Mouse (Mus musculus) E14TG2a.4 (cell line): ENCODE data around the gene Pias4.

Experiments used
- CTCF ChIP-seq: conservative IDR thresholded peaks from 2 replicates; pipeline ENCODE4 v1.5.1; 2014; ENCODE audit warnings: low read length
- NANOG ChIP-seq: IDR thresholded peaks from 2 replicates; pipeline ENCODE4 v1.6.1; 2014; ENCODE audit warnings: borderline replicate concordance, low read length, mixed read lengths
- POU5F1 ChIP-seq: IDR thresholded peaks from 2 replicates; pipeline ENCODE4 v1.6.1; 2014; ENCODE audit warnings: low read length, borderline replicate concordance

DNA sequence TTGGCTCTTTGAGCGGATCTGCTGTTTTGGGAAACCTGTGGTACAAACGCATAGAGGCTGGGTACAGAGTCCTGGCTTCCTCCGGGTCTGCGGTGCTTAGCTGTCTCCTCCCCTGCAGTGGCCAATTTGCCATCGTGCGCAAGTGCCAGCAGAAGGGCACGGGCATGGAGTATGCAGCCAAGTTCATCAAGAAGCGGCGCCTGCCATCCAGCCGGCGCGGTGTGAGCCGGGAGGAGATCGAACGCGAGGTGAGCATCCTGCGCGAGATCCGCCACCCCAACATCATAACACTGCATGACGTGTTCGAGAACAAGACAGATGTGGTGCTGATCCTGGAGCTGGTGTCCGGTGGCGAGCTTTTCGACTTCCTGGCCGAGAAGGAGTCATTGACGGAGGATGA, 22.1 kb upstream of the Pias4 start:
- TF ChIP-seq NANOG = no peak
- no peak for TF ChIP-seq CTCF
- TF ChIP-seq POU5F1 = no peak
